Mouse (Mus musculus): ENCODE data around the gene Dok3.

DNA sequence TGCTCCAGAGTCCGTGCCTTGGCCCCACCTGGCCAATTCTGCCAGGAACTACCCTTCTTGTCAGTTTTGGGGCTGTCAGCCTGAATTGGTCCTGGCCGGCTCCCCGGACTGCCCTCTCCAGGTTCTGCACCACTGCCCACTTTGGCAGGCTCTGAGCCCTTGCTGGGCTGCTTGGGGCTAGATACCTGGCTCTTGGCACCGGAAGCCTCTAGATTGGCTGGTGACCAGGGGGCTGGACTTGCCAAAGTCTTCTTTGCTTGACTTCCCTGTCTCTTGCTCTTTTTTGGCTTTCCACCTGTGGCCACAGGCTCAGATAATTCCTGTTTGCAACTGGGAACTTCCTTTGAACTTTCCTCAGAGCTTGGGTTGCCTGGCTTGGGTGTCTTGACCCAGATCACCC lies 13.8 kb upstream of the Dok3 start:
- TF ChIP-seq CTCF (IDR thresholded peaks at IDR 0.05) = no peak
- TF ChIP-seq EP300 (IDR thresholded peaks at IDR 0.05) = no peak

Data from lung, postnatal 0 days (tissue).